In genomic region chr11:75196131-75196530, GRCm38 (mm10) we compare ENCODE assay signal across 15 mouse cellular contexts. TPM values are rescaled to one million over a fixed set of nuclear protein-coding genes. Genes with fewer than 3 reads are reported as not detected.
DNase-seq lines count a peak whose midpoint lies in the region; ATAC-seq lines count a peak whose summit lies in the region.
"Had no signal": no experiment of that assay in that cellular context is flagged by ENCODE, and none has a peak within 500 bp of the region (broad histone marks: within the 10 kb centered on the region; RNA-seq: fewer than 3 reads in every experiment).

No protein-coding gene starts in this region.

- H3K27ac ChIP-seq in forebrain, embryonic 13.5 days, result no peak overlapping the region
- H3K27ac ChIP-seq in forebrain, embryonic 16.5 days (ENCODE audit: low read length), result no peak overlapping the region
- H3K27ac ChIP-seq in midbrain, embryonic 10.5 days (replicated peaks), result no peak overlapping the region; the same call in 1 of the 2 replicates
- no peak overlapping the region for H3K27ac ChIP-seq in midbrain, embryonic 11.5 days (ENCODE audit: low read depth, low read length)
- no peak overlapping the region for H3K27ac ChIP-seq in limb, embryonic 10.5 days
- no peak overlapping the region for H3K27ac ChIP-seq in neural tube, embryonic 15.5 days (replicated peaks)
- H3K27ac ChIP-seq: embryonic facial prominence, embryonic 10.5 days; heart, adult 2 months; liver, embryonic 13.5 days had no signal

- peak overlapping the region; percentile 72 for H3K4me2 ChIP-seq in forebrain, embryonic 13.5 days
- H3K4me2 ChIP-seq in forebrain, embryonic 16.5 days (ENCODE audit: low read length), result no peak overlapping the region; the same call in 1 of the 2 replicates
- no peak overlapping the region for H3K4me2 ChIP-seq in midbrain, embryonic 11.5 days
- H3K4me2 ChIP-seq in neural tube, embryonic 15.5 days, result peak overlapping the region; percentile 82

- H3K36me3 ChIP-seq in forebrain, embryonic 13.5 days (ENCODE audit: poor library complexity, severe bottlenecking), result no peaks in the 10 kb centered on the region
- no peaks in the 10 kb centered on the region for H3K36me3 ChIP-seq in forebrain, embryonic 16.5 days (ENCODE audit: control insufficient read depth, insufficient read depth)
- H3K36me3 ChIP-seq in midbrain, embryonic 10.5 days, result no peaks in the 10 kb centered on the region
- no peaks in the 10 kb centered on the region for H3K36me3 ChIP-seq in midbrain, embryonic 11.5 days (ENCODE audit: control insufficient read depth, insufficient read depth, low read length)
- H3K36me3 ChIP-seq in limb, embryonic 10.5 days, result no peaks in the 10 kb centered on the region
- H3K36me3 ChIP-seq in neural tube, embryonic 15.5 days, result no peaks in the 10 kb centered on the region
- H3K36me3 ChIP-seq: embryonic facial prominence, embryonic 10.5 days; liver, embryonic 13.5 days had no signal

- H3K9me3 ChIP-seq in forebrain, embryonic 13.5 days (replicated peaks), result no peaks in the 10 kb centered on the region
- H3K9me3 ChIP-seq in forebrain, embryonic 16.5 days (ENCODE audit: control insufficient read depth, low read length), result no peaks in the 10 kb centered on the region
- no peaks in the 10 kb centered on the region for H3K9me3 ChIP-seq in midbrain, embryonic 10.5 days (replicated peaks)
- H3K9me3 ChIP-seq in midbrain, embryonic 11.5 days (ENCODE audit: control insufficient read depth, low read length), result no peaks in the 10 kb centered on the region
- no peaks in the 10 kb centered on the region for H3K9me3 ChIP-seq in limb, embryonic 10.5 days (replicated peaks)
- H3K9me3 ChIP-seq in neural tube, embryonic 15.5 days (replicated peaks), result no peaks in the 10 kb centered on the region
- H3K9me3 ChIP-seq: embryonic facial prominence, embryonic 10.5 days; liver, embryonic 13.5 days had no signal

- H3K27me3 ChIP-seq in forebrain, embryonic 13.5 days, result peaks cover 76% of the 10 kb centered on the region
- peaks cover 43% of the 10 kb centered on the region for H3K27me3 ChIP-seq in forebrain, embryonic 16.5 days (replicated peaks; ENCODE audit: control insufficient read depth, insufficient read depth, low read length)
- H3K27me3 ChIP-seq in midbrain, embryonic 10.5 days (ENCODE audit: low read depth, poor library complexity, severe bottlenecking), result peaks cover 96% of the 10 kb centered on the region
- H3K27me3 ChIP-seq in midbrain, embryonic 11.5 days (ENCODE audit: control insufficient read depth, insufficient read depth, low read length), result peaks cover 51% of the 10 kb centered on the region
- H3K27me3 ChIP-seq in limb, embryonic 10.5 days (ENCODE audit: low read depth, poor library complexity, severe bottlenecking), result peaks cover 99% of the 10 kb centered on the region
- peaks cover 42% of the 10 kb centered on the region for H3K27me3 ChIP-seq in neural tube, embryonic 15.5 days (replicated peaks)

- peaks cover 36% of the 10 kb centered on the region for H3K4me1 ChIP-seq in forebrain, embryonic 13.5 days
- peaks cover 28% of the 10 kb centered on the region for H3K4me1 ChIP-seq in forebrain, embryonic 16.5 days (replicated peaks; ENCODE audit: control insufficient read depth, insufficient read depth, low read length)
- peaks cover 73% of the 10 kb centered on the region for H3K4me1 ChIP-seq in midbrain, embryonic 10.5 days
- peaks cover 28% of the 10 kb centered on the region for H3K4me1 ChIP-seq in midbrain, embryonic 11.5 days (ENCODE audit: control insufficient read depth, insufficient read depth, low read length)
- peaks cover 49% of the 10 kb centered on the region for H3K4me1 ChIP-seq in limb, embryonic 10.5 days
- peaks cover 60% of the 10 kb centered on the region for H3K4me1 ChIP-seq in neural tube, embryonic 15.5 days

- 58% methylated on average over 6 of the region's 6 CpGs for WGBS in forebrain, embryonic 13.5 days
- WGBS in forebrain, embryonic 16.5 days, result 46% methylated on average over 6 of the region's 6 CpGs
- 51% methylated on average over 6 of the region's 6 CpGs for whole genome bisulfite sequencing in midbrain, embryonic 10.5 days
- WGBS in midbrain, embryonic 11.5 days, result 47% methylated on average over 6 of the region's 6 CpGs
- WGBS in limb, embryonic 10.5 days, result 46% methylated on average over 6 of the region's 6 CpGs
- 50% methylated on average over 6 of the region's 6 CpGs for WGBS in neural tube, embryonic 15.5 days

- ATAC-seq in forebrain, embryonic 13.5 days, result no peak
- ATAC-seq in forebrain, embryonic 16.5 days, result no peak
- ATAC-seq in midbrain, embryonic 11.5 days (ENCODE audit: low FRiP score), result no peak
- ATAC-seq in neural tube, embryonic 15.5 days (ENCODE audit: low FRiP score), result no peak
- ATAC-seq: lung, postnatal 0 days had no signal

- H3K4me3 ChIP-seq in forebrain, embryonic 13.5 days, result 0 out of 2 replicates have a peak overlapping the region, but pooled peaks have one; percentile 48
- H3K4me3 ChIP-seq in forebrain, embryonic 16.5 days (replicated peaks; ENCODE audit: low read length), result no peak overlapping the region
- H3K4me3 ChIP-seq in midbrain, embryonic 10.5 days, result 0 out of 2 replicates have a peak overlapping the region, but pooled peaks have one; percentile 8
- H3K4me3 ChIP-seq in midbrain, embryonic 11.5 days (ENCODE audit: low read depth, low read length), result no peak overlapping the region
- 0 out of 2 replicates have a peak overlapping the region, but pooled peaks have one; percentile 61 for H3K4me3 ChIP-seq in limb, embryonic 10.5 days
- H3K4me3 ChIP-seq in neural tube, embryonic 15.5 days (replicated peaks), result peak overlapping the region; percentile 58
- H3K4me3 ChIP-seq: heart, adult 2 months had no signal

- no peak for DNase-seq in midbrain, embryonic 10.5 days (ENCODE audit: low spot score)
- no peak for DNase-seq in midbrain, embryonic 11.5 days (ENCODE audit: low spot score, missing footprints)
- no peak for DNase-seq in limb, embryonic 10.5 days (ENCODE audit: low spot score)
- DNase-seq in spleen, postnatal 36 days (ENCODE audit: low spot score in 2 of 2), result no peak
- DNase-seq: adrenal gland, postnatal 10 days; heart, adult 2 months; left cerebral cortex, postnatal 4 days; liver, embryonic 13.5 days; right cerebral cortex, postnatal 14 days; thymus, adult 2 months had no signal

- H3K9ac ChIP-seq in forebrain, embryonic 13.5 days, result no peak overlapping the region
- no peak overlapping the region for H3K9ac ChIP-seq in forebrain, embryonic 16.5 days (replicated peaks; ENCODE audit: low read depth, low read length)
- H3K9ac ChIP-seq in midbrain, embryonic 11.5 days (ENCODE audit: low read length), result no peak overlapping the region
- H3K9ac ChIP-seq in neural tube, embryonic 15.5 days (replicated peaks), result no peak overlapping the region; the same call in 1 of the 2 replicates
- H3K9ac ChIP-seq: liver, embryonic 13.5 days had no signal

RNA-seq across cellular contexts. Expression of gene Rtn4rl1, which starts 2.5 kb away (rescaled TPM):
- polyA plus RNA-seq in forebrain, embryonic 13.5 days (2015; fragmentation: Nextera tagmentation; extraction: Ambion mirVana), result 2.2 and 2.6 TPM in 2 replicates
- 5.5 and 6.3 TPM in 2 replicates for polyA plus RNA-seq in forebrain, embryonic 16.5 days (2015; fragmentation: Nextera tagmentation; extraction: Ambion mirVana)
- 2.3 and 3.0 TPM in 2 replicates for polyA plus RNA-seq in midbrain, embryonic 10.5 days (2016; fragmentation: Nextera tagmentation; extraction: Ambion mirVana)
- 4.6 TPM in 2 replicates for polyA plus RNA-seq in midbrain, embryonic 11.5 days (2014; fragmentation: Nextera tagmentation; extraction: Ambion mirVana)
- polyA plus RNA-seq in limb, embryonic 10.5 days (2016; fragmentation: Nextera tagmentation; extraction: Ambion mirVana), result 0.90 and 1.3 TPM in 2 replicates
- polyA plus RNA-seq in neural tube, embryonic 15.5 days (2015; fragmentation: Nextera tagmentation; extraction: Ambion mirVana), result 12.6 and 13.7 TPM in 2 replicates

RNA-seq across cellular contexts. Expression of gene Dph1, which starts 5.1 kb away (rescaled TPM):
- 13.9 and 15.8 TPM in 2 replicates for polyA plus RNA-seq in forebrain, embryonic 13.5 days (2015; fragmentation: Nextera tagmentation; extraction: Ambion mirVana)
- 15.4 and 16.1 TPM in 2 replicates for polyA plus RNA-seq in forebrain, embryonic 16.5 days (2015; fragmentation: Nextera tagmentation; extraction: Ambion mirVana)
- 25.4 and 27.3 TPM in 2 replicates for polyA plus RNA-seq in midbrain, embryonic 10.5 days (2016; fragmentation: Nextera tagmentation; extraction: Ambion mirVana)
- polyA plus RNA-seq in midbrain, embryonic 11.5 days (2014; fragmentation: Nextera tagmentation; extraction: Ambion mirVana), result 15.3 and 17.3 TPM in 2 replicates
- 32.7 and 35.3 TPM in 2 replicates for polyA plus RNA-seq in limb, embryonic 10.5 days (2016; fragmentation: Nextera tagmentation; extraction: Ambion mirVana)
- polyA plus RNA-seq in neural tube, embryonic 15.5 days (2015; fragmentation: Nextera tagmentation; extraction: Ambion mirVana), result 13.8 and 16.2 TPM in 2 replicates

RNA-seq across cellular contexts. Expression of gene Ovca2, which starts 17.5 kb away (rescaled TPM):
- 22.8 and 25.1 TPM in 2 replicates for polyA plus RNA-seq in forebrain, embryonic 13.5 days (2015; fragmentation: Nextera tagmentation; extraction: Ambion mirVana)
- polyA plus RNA-seq in forebrain, embryonic 16.5 days (2015; fragmentation: Nextera tagmentation; extraction: Ambion mirVana), result 18.0 and 20.8 TPM in 2 replicates
- polyA plus RNA-seq in midbrain, embryonic 10.5 days (2016; fragmentation: Nextera tagmentation; extraction: Ambion mirVana), result 33.5 and 37.6 TPM in 2 replicates
- 28.5 and 29.8 TPM in 2 replicates for polyA plus RNA-seq in midbrain, embryonic 11.5 days (2014; fragmentation: Nextera tagmentation; extraction: Ambion mirVana)
- polyA plus RNA-seq in limb, embryonic 10.5 days (2016; fragmentation: Nextera tagmentation; extraction: Ambion mirVana), result 38.0 and 39.9 TPM in 2 replicates
- 12.6 and 15.4 TPM in 2 replicates for polyA plus RNA-seq in neural tube, embryonic 15.5 days (2015; fragmentation: Nextera tagmentation; extraction: Ambion mirVana)

RNA-seq across cellular contexts. Expression of gene Hic1, which starts 26.8 kb away (rescaled TPM):
- polyA plus RNA-seq in forebrain, embryonic 13.5 days (2015; fragmentation: Nextera tagmentation; extraction: Ambion mirVana), result 1.2 and 1.5 TPM in 2 replicates
- 1.2 and 2.3 TPM in 2 replicates for polyA plus RNA-seq in forebrain, embryonic 16.5 days (2015; fragmentation: Nextera tagmentation; extraction: Ambion mirVana)
- polyA plus RNA-seq in midbrain, embryonic 10.5 days (2016; fragmentation: Nextera tagmentation; extraction: Ambion mirVana), result 0.32 and 0.57 TPM in 2 replicates
- polyA plus RNA-seq in midbrain, embryonic 11.5 days (2014; fragmentation: Nextera tagmentation; extraction: Ambion mirVana), result 0.34 and 0.57 TPM in 2 replicates
- 0.99 and 3.5 TPM in 2 replicates for polyA plus RNA-seq in limb, embryonic 10.5 days (2016; fragmentation: Nextera tagmentation; extraction: Ambion mirVana)
- polyA plus RNA-seq in neural tube, embryonic 15.5 days (2015; fragmentation: Nextera tagmentation; extraction: Ambion mirVana), result 5.3 and 10.7 TPM in 2 replicates

Comparison
In these comparisons a context has a peak if more than half of its experiments do, and no peak if none do; other contexts are left out.
1. H3K4me2 ChIP-seq: peak in forebrain, embryonic 13.5 days (single experiment) and neural tube, embryonic 15.5 days (single experiment); none in forebrain, embryonic 16.5 days (single experiment) and midbrain, embryonic 11.5 days (single experiment).
2. H3K4me3 ChIP-seq: peak in forebrain, embryonic 13.5 days (single experiment), midbrain, embryonic 10.5 days (single experiment), limb, embryonic 10.5 days (single experiment) and neural tube, embryonic 15.5 days (single experiment); none in forebrain, embryonic 16.5 days (single experiment) and midbrain, embryonic 11.5 days (single experiment).